7 mouse cellular contexts compared by ENCODE assay signal in genomic region chr7:16944808-16945315, GRCm38 (mm10). TPM values are rescaled to one million over a fixed set of nuclear protein-coding genes. Genes with fewer than 3 reads are reported as not detected.
DNase-seq lines count a peak whose midpoint lies in the region; ATAC-seq and TF ChIP-seq lines count a peak whose summit lies in the region.

No protein-coding gene starts in this region.

- H3K9me3 ChIP-seq in embryonic facial prominence, embryonic 13.5 days, result no peaks in the 10 kb centered on the region
- no peaks in the 10 kb centered on the region for H3K9me3 ChIP-seq in hindbrain, embryonic 16.5 days (ENCODE audit: control insufficient read depth, low read length)
- H3K9me3 ChIP-seq in neural tube, embryonic 12.5 days, result no peaks in the 10 kb centered on the region

- H3K9ac ChIP-seq in embryonic facial prominence, embryonic 13.5 days, result peak overlapping the region; percentile 84
- peak overlapping the region; percentile 93 for H3K9ac ChIP-seq in hindbrain, embryonic 16.5 days (ENCODE audit: low read depth, low read length)
- peak overlapping the region; percentile 76 for H3K9ac ChIP-seq in neural tube, embryonic 12.5 days

- WGBS in lung, adult 2 months, result 6% methylated on average over 22 of the region's 22 CpGs
- WGBS in embryonic facial prominence, embryonic 13.5 days, result under 1% methylated on average over 22 of the region's 22 CpGs
- WGBS in hindbrain, embryonic 16.5 days, result 1% methylated on average over 22 of the region's 22 CpGs
- 2% methylated on average over 22 of the region's 22 CpGs for WGBS in neural tube, embryonic 12.5 days

- no peak for TF ChIP-seq CTCF in lung, adult 2 months (IDR thresholded peaks at IDR 0.05; ENCODE audit: insufficient read depth, low read length)

- no peak; the same call in 1 of the 2 replicates for ATAC-seq in embryonic facial prominence, embryonic 13.5 days (ENCODE audit: insufficient number of reproducible peaks, insufficient read depth, low FRiP score, low TSS enrichment, low read depth)
- no peak; the same call in 1 of the 2 replicates for ATAC-seq in hindbrain, embryonic 16.5 days
- ATAC-seq in neural tube, embryonic 12.5 days (ENCODE audit: low FRiP score, low read depth), result no peak; the same call in 1 of the 2 replicates

- TF ChIP-seq POLR2A in lung, adult 2 months (IDR thresholded peaks at IDR 0.05; ENCODE audit: borderline replicate concordance, extremely low read depth, low read depth, low read length), result no peak

- no peak overlapping the region for H3K27ac ChIP-seq in embryonic facial prominence, embryonic 13.5 days
- H3K27ac ChIP-seq in hindbrain, embryonic 16.5 days (ENCODE audit: low read depth, low read length), result peak overlapping the region; percentile 93
- H3K27ac ChIP-seq in neural tube, embryonic 12.5 days, result peak overlapping the region; percentile 11; the same call in 1 of the 2 replicates

- peaks cover 6% of the 10 kb centered on the region for H3K4me1 ChIP-seq in lung, adult 2 months (ENCODE audit: control insufficient read depth, insufficient read depth, low read length)
- H3K4me1 ChIP-seq in embryonic facial prominence, embryonic 13.5 days, result peaks cover 59% of the 10 kb centered on the region
- H3K4me1 ChIP-seq in hindbrain, embryonic 16.5 days (ENCODE audit: control insufficient read depth, insufficient read depth, low read depth, low read length), result peaks cover 51% of the 10 kb centered on the region
- peaks cover 52% of the 10 kb centered on the region for H3K4me1 ChIP-seq in neural tube, embryonic 12.5 days

- no peak for DNase-seq in lung, adult 2 months
- DNase-seq in lung, postnatal 36 days, result no peak
- no peak for DNase-seq in layer of hippocampus, adult 11-12 months (ENCODE audit: low spot score)
- DNase-seq in urinary bladder, adult 2 months (ENCODE audit: low spot score), result no peak

- peaks cover 52% of the 10 kb centered on the region for H3K27me3 ChIP-seq in embryonic facial prominence, embryonic 13.5 days
- no peaks in the 10 kb centered on the region for H3K27me3 ChIP-seq in hindbrain, embryonic 16.5 days (replicated peaks; ENCODE audit: control insufficient read depth, insufficient read depth, low read length)
- peaks cover 48% of the 10 kb centered on the region for H3K27me3 ChIP-seq in neural tube, embryonic 12.5 days (replicated peaks)

- no peaks in the 10 kb centered on the region for H3K36me3 ChIP-seq in embryonic facial prominence, embryonic 13.5 days
- H3K36me3 ChIP-seq in hindbrain, embryonic 16.5 days (ENCODE audit: control insufficient read depth, insufficient read depth, low read length), result no peaks in the 10 kb centered on the region
- no peaks in the 10 kb centered on the region for H3K36me3 ChIP-seq in neural tube, embryonic 12.5 days

- H3K4me3 ChIP-seq in lung, adult 2 months (replicated peaks; ENCODE audit: extremely low read depth, low read depth, low read length), result peak overlapping the region; percentile 57
- H3K4me3 ChIP-seq in embryonic facial prominence, embryonic 13.5 days, result peak overlapping the region; percentile 67
- peak overlapping the region; percentile 73 for H3K4me3 ChIP-seq in hindbrain, embryonic 16.5 days (ENCODE audit: low read length)
- H3K4me3 ChIP-seq in neural tube, embryonic 12.5 days, result peak overlapping the region; percentile 69

- H3K4me2 ChIP-seq in embryonic facial prominence, embryonic 13.5 days, result peak overlapping the region; percentile 87
- peak overlapping the region; percentile 94 for H3K4me2 ChIP-seq in hindbrain, embryonic 16.5 days (ENCODE audit: low read length)
- H3K4me2 ChIP-seq in neural tube, embryonic 12.5 days (replicated peaks), result peak overlapping the region; percentile 64

RNA-seq across cellular contexts. Expression of gene Pnmal2, which starts 0.4 kb away (rescaled TPM):
- 2.0 and 3.2 TPM in 2 replicates for polyA plus RNA-seq in lung, adult 2 months (2012; rRNA removed)
- 10.5 and 10.9 TPM in 2 replicates for polyA plus RNA-seq in embryonic facial prominence, embryonic 13.5 days (2015; fragmentation: Nextera tagmentation; extraction: Ambion mirVana)
- polyA plus RNA-seq in hindbrain, embryonic 16.5 days (2015; fragmentation: Nextera tagmentation; extraction: Ambion mirVana), result 143 and 146 TPM in 2 replicates
- 40.2 and 47.5 TPM in 2 replicates for polyA plus RNA-seq in neural tube, embryonic 12.5 days (2016; fragmentation: Nextera tagmentation; extraction: Ambion mirVana)
- polyA plus RNA-seq in urinary bladder, adult 2 months (2012; rRNA removed), result 0.83 and 1.4 TPM in 2 replicates

RNA-seq across cellular contexts. Expression of gene Pnmal1, which starts 14.6 kb away (rescaled TPM):
- not detected in 2 replicates for polyA plus RNA-seq in lung, adult 2 months (2012; rRNA removed)
- 1.2 and 1.7 TPM in 2 replicates for polyA plus RNA-seq in embryonic facial prominence, embryonic 13.5 days (2015; fragmentation: Nextera tagmentation; extraction: Ambion mirVana)
- 57.4 and 58.3 TPM in 2 replicates for polyA plus RNA-seq in hindbrain, embryonic 16.5 days (2015; fragmentation: Nextera tagmentation; extraction: Ambion mirVana)
- 25.6 and 26.2 TPM in 2 replicates for polyA plus RNA-seq in neural tube, embryonic 12.5 days (2016; fragmentation: Nextera tagmentation; extraction: Ambion mirVana)
- polyA plus RNA-seq in urinary bladder, adult 2 months (2012; rRNA removed), result 0.03 TPM in 2 replicates

RNA-seq across cellular contexts. Expression of gene Calm3, which starts 20.9 kb away (rescaled TPM):
- 279 and 310 TPM in 2 replicates for polyA plus RNA-seq in lung, adult 2 months (2012; rRNA removed)
- 104 and 111 TPM in 2 replicates for polyA plus RNA-seq in embryonic facial prominence, embryonic 13.5 days (2015; fragmentation: Nextera tagmentation; extraction: Ambion mirVana)
- 419 and 442 TPM in 2 replicates for polyA plus RNA-seq in hindbrain, embryonic 16.5 days (2015; fragmentation: Nextera tagmentation; extraction: Ambion mirVana)
- polyA plus RNA-seq in neural tube, embryonic 12.5 days (2016; fragmentation: Nextera tagmentation; extraction: Ambion mirVana), result 213 and 232 TPM in 2 replicates
- polyA plus RNA-seq in urinary bladder, adult 2 months (2012; rRNA removed), result 182 and 223 TPM in 2 replicates

RNA-seq across cellular contexts. Expression of gene Gm42372, which starts 38.0 kb away (rescaled TPM):
- polyA plus RNA-seq in lung, adult 2 months (2012; rRNA removed), result 0.03 and 0.04 TPM in 2 replicates
- polyA plus RNA-seq in embryonic facial prominence, embryonic 13.5 days (2015; fragmentation: Nextera tagmentation; extraction: Ambion mirVana), result 0.18 and 0.25 TPM in 2 replicates
- 5.7 and 7.4 TPM in 2 replicates for polyA plus RNA-seq in hindbrain, embryonic 16.5 days (2015; fragmentation: Nextera tagmentation; extraction: Ambion mirVana)
- 1.5 and 2.0 TPM in 2 replicates for polyA plus RNA-seq in neural tube, embryonic 12.5 days (2016; fragmentation: Nextera tagmentation; extraction: Ambion mirVana)
- 0.06 TPM in 1 of 2 replicates, not detected in the other for polyA plus RNA-seq in urinary bladder, adult 2 months (2012; rRNA removed)

RNA-seq across cellular contexts. Expression of gene Ptgir, which starts 38.6 kb away (rescaled TPM):
- 9.8 and 10.4 TPM in 2 replicates for polyA plus RNA-seq in lung, adult 2 months (2012; rRNA removed)
- 1.2 TPM in 2 replicates for polyA plus RNA-seq in embryonic facial prominence, embryonic 13.5 days (2015; fragmentation: Nextera tagmentation; extraction: Ambion mirVana)
- polyA plus RNA-seq in hindbrain, embryonic 16.5 days (2015; fragmentation: Nextera tagmentation; extraction: Ambion mirVana), result 0.14 and 0.26 TPM in 2 replicates
- polyA plus RNA-seq in neural tube, embryonic 12.5 days (2016; fragmentation: Nextera tagmentation; extraction: Ambion mirVana), result 1.5 and 3.0 TPM in 2 replicates
- 3.9 and 5.1 TPM in 2 replicates for polyA plus RNA-seq in urinary bladder, adult 2 months (2012; rRNA removed)

Comparison
In these comparisons a context has a peak if more than half of its experiments do, and no peak if none do; other contexts are left out.
1. RNA of gene Pnmal1, which starts 14.6 kb away (polyA plus RNA-seq): 57.4 to 58.3 TPM in hindbrain, embryonic 16.5 days and 25.6 to 26.2 TPM in neural tube, embryonic 12.5 days; 1.2 to 1.7 TPM in embryonic facial prominence, embryonic 13.5 days, 0.03 TPM in urinary bladder, adult 2 months and not detected in lung, adult 2 months; every median in the first group is over 10 times any median in the second.
2. Peak in every context shown above with its lines, with median percentiles within 50 percentile points of each other: H3K4me3 ChIP-seq, H3K4me2 ChIP-seq and H3K9ac ChIP-seq.